Mouse (Mus musculus) liver, postnatal 0 days (tissue): ENCODE results near the gene Tmpo.

Experiments used
- CTCF ChIP-seq: sonication (generic); IDR thresholded peaks from 2 replicates; pipeline ENCODE4 v1.5.1; 2016; ENCODE audit warnings: antibody characterized with exemption, low read depth
- EP300 ChIP-seq: IDR thresholded peaks from 2 replicates; pipeline ENCODE4 v1.6.1; 2016; ENCODE audit warnings: antibody characterized with exemption, low read depth, mild to moderate bottlenecking

GRCm38 (mm10) chr10:91169414-91170065, 11.6 kb downstream of the Tmpo start:
- no peak for TF ChIP-seq CTCF
- no peak for TF ChIP-seq EP300
